Comparison of ENCODE assay signal across 23 mouse cellular contexts in the genomic region with DNA sequence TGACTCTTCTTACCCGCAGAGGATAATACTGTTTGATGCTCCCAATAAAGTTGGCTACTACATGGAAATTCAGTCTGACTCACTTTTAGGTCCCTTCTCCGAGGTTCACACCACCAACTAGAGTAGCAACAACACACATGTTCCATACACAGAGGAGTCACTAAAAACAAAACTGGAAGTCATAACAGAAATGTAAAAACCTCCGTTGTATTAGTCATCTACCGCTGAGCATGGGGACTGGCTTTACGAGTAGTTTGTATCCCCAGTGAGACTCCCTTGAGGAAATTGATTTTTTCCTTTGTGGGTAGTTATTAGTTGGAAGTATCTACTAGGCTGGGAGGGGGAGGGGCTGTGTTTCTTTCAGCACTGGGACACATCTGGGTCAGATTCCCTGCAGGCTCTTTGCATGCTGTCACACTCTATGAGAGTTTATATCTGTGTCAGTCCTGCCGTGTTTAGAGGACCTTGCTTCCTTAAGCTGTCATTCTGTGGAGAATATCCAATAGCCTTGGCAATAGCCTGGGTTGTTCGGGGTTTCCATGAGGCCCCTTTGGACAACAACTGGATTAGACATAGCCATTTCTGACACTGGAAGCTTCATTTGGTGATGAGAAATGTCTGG.
DNase-seq lines count a peak whose midpoint lies in the region; ATAC-seq lines count a peak whose summit lies in the region.
"Had no signal": no experiment of that assay in that cellular context is flagged by ENCODE, and none has a peak within 500 bp of the region (broad histone marks: within the 10 kb centered on the region; RNA-seq: fewer than 3 reads in every experiment).

No protein-coding gene starts in this region.

- no peaks in the 10 kb centered on the region for H3K4me1 ChIP-seq in hindbrain, embryonic 11.5 days (replicated peaks; ENCODE audit: control insufficient read depth, insufficient read depth, low read length)
- H3K4me1 ChIP-seq in hindbrain, embryonic 13.5 days (replicated peaks) = no peaks in the 10 kb centered on the region
- no peaks in the 10 kb centered on the region for H3K4me1 ChIP-seq in midbrain, embryonic 11.5 days (ENCODE audit: control insufficient read depth, insufficient read depth, low read length)
- H3K4me1 ChIP-seq in midbrain, embryonic 13.5 days (replicated peaks) = no peaks in the 10 kb centered on the region
- H3K4me1 ChIP-seq in embryonic facial prominence, embryonic 11.5 days (ENCODE audit: control insufficient read depth, insufficient read depth, low read length) = no peaks in the 10 kb centered on the region
- H3K4me1 ChIP-seq: forebrain, embryonic 13.5 days; kidney, embryonic 15.5 days; limb, embryonic 12.5 days; liver, embryonic 13.5 days; neural tube, embryonic 15.5 days had no signal

- H3K9ac ChIP-seq in hindbrain, embryonic 11.5 days (ENCODE audit: low read depth, low read length) = no peak overlapping the region
- H3K9ac ChIP-seq in hindbrain, embryonic 13.5 days = no peak overlapping the region
- H3K9ac ChIP-seq in midbrain, embryonic 11.5 days (ENCODE audit: low read length) = no peak overlapping the region
- no peak overlapping the region for H3K9ac ChIP-seq in midbrain, embryonic 13.5 days (replicated peaks)
- no peak overlapping the region for H3K9ac ChIP-seq in embryonic facial prominence, embryonic 11.5 days (replicated peaks; ENCODE audit: low read length)
- H3K9ac ChIP-seq: forebrain, embryonic 13.5 days; hindbrain, embryonic 14.5 days; kidney, embryonic 15.5 days; limb, embryonic 12.5 days; liver, embryonic 13.5 days; neural tube, embryonic 15.5 days had no signal

- H3K4me2 ChIP-seq in hindbrain, embryonic 11.5 days (replicated peaks; ENCODE audit: low read depth, low read length) = no peak overlapping the region
- H3K4me2 ChIP-seq in hindbrain, embryonic 13.5 days = no peak overlapping the region
- no peak overlapping the region for H3K4me2 ChIP-seq in midbrain, embryonic 11.5 days
- H3K4me2 ChIP-seq in midbrain, embryonic 13.5 days (replicated peaks) = no peak overlapping the region
- no peak overlapping the region for H3K4me2 ChIP-seq in embryonic facial prominence, embryonic 11.5 days (ENCODE audit: low read depth, low read length)
- H3K4me2 ChIP-seq: forebrain, embryonic 13.5 days; hindbrain, embryonic 14.5 days; kidney, embryonic 15.5 days; limb, embryonic 12.5 days; liver, embryonic 13.5 days; neural tube, embryonic 15.5 days had no signal

- H3K27ac ChIP-seq in hindbrain, embryonic 11.5 days (ENCODE audit: low read depth, low read length) = no peak overlapping the region
- no peak overlapping the region for H3K27ac ChIP-seq in hindbrain, embryonic 13.5 days
- H3K27ac ChIP-seq in midbrain, embryonic 11.5 days (ENCODE audit: low read depth, low read length) = no peak overlapping the region
- H3K27ac ChIP-seq in midbrain, embryonic 13.5 days = no peak overlapping the region
- no peak overlapping the region for H3K27ac ChIP-seq in embryonic facial prominence, embryonic 11.5 days (replicated peaks; ENCODE audit: low read depth, low read length)
- H3K27ac ChIP-seq: forebrain, embryonic 13.5 days; hindbrain, embryonic 14.5 days; kidney, embryonic 15.5 days; left cerebral cortex, adult 2 months; limb, embryonic 12.5 days; liver, embryonic 13.5 days; neural tube, embryonic 15.5 days had no signal

- DNase-seq in hindbrain, embryonic 11.5 days (ENCODE audit: low spot score) = peak; percentile 4
- DNase-seq in midbrain, embryonic 11.5 days (ENCODE audit: low spot score, missing footprints) = peak; percentile 77
- DNase-seq in embryonic facial prominence, embryonic 11.5 days (ENCODE audit: low spot score) = peak; percentile 3
- peak; percentile 62 for DNase-seq in retina, postnatal 1 day
- DNase-seq in left cerebral cortex, postnatal 25 days (ENCODE audit: low spot score in 2 of 2) = no peak
- DNase-seq: adrenal gland, adult 8-10 months; cerebellum, adult 9-10 months; kidney, postnatal 4 days; layer of hippocampus, adult 9-11 months; liver, embryonic 13.5 days; right cerebral cortex, postnatal 4 days; thymus, postnatal 14 days had no signal

- H3K9me3 ChIP-seq in hindbrain, embryonic 11.5 days (ENCODE audit: control insufficient read depth, low read length) = no peaks in the 10 kb centered on the region
- H3K9me3 ChIP-seq in hindbrain, embryonic 13.5 days = no peaks in the 10 kb centered on the region
- no peaks in the 10 kb centered on the region for H3K9me3 ChIP-seq in midbrain, embryonic 11.5 days (ENCODE audit: control insufficient read depth, low read length)
- H3K9me3 ChIP-seq in midbrain, embryonic 13.5 days = no peaks in the 10 kb centered on the region
- H3K9me3 ChIP-seq in embryonic facial prominence, embryonic 11.5 days (replicated peaks; ENCODE audit: control insufficient read depth, low read length) = no peaks in the 10 kb centered on the region
- H3K9me3 ChIP-seq: forebrain, embryonic 13.5 days; kidney, embryonic 15.5 days; limb, embryonic 12.5 days; liver, embryonic 13.5 days; neural tube, embryonic 15.5 days had no signal

- intact Hi-C loops in left cerebral cortex, postnatal 25 days (cut with DNase I) = no loop called here

- no peaks in the 10 kb centered on the region for H3K36me3 ChIP-seq in hindbrain, embryonic 11.5 days (ENCODE audit: control insufficient read depth, insufficient read depth, low read length)
- no peaks in the 10 kb centered on the region for H3K36me3 ChIP-seq in hindbrain, embryonic 13.5 days
- no peaks in the 10 kb centered on the region for H3K36me3 ChIP-seq in midbrain, embryonic 11.5 days (ENCODE audit: control insufficient read depth, insufficient read depth, low read length)
- H3K36me3 ChIP-seq in midbrain, embryonic 13.5 days = no peaks in the 10 kb centered on the region
- no peaks in the 10 kb centered on the region for H3K36me3 ChIP-seq in embryonic facial prominence, embryonic 11.5 days (replicated peaks; ENCODE audit: control insufficient read depth, insufficient read depth, low read depth, low read length)
- H3K36me3 ChIP-seq: kidney, embryonic 15.5 days; limb, embryonic 12.5 days; liver, embryonic 13.5 days; neural tube, embryonic 15.5 days had no signal

- 70% methylated on average over 7 of the region's 7 CpGs for WGBS in hindbrain, embryonic 11.5 days
- WGBS in hindbrain, embryonic 13.5 days = 75% methylated on average over 7 of the region's 7 CpGs
- WGBS in midbrain, embryonic 11.5 days = 75% methylated on average over 7 of the region's 7 CpGs
- WGBS in midbrain, embryonic 13.5 days = 80% methylated on average over 7 of the region's 7 CpGs
- 67% methylated on average over 7 of the region's 7 CpGs for WGBS in embryonic facial prominence, embryonic 11.5 days

- H3K27me3 ChIP-seq in hindbrain, embryonic 11.5 days (ENCODE audit: control insufficient read depth, insufficient read depth, low read length) = no peaks in the 10 kb centered on the region
- H3K27me3 ChIP-seq in hindbrain, embryonic 13.5 days = no peaks in the 10 kb centered on the region
- H3K27me3 ChIP-seq in midbrain, embryonic 11.5 days (ENCODE audit: control insufficient read depth, insufficient read depth, low read length) = no peaks in the 10 kb centered on the region
- H3K27me3 ChIP-seq in midbrain, embryonic 13.5 days = no peaks in the 10 kb centered on the region
- H3K27me3 ChIP-seq in embryonic facial prominence, embryonic 11.5 days (ENCODE audit: control insufficient read depth, insufficient read depth, low read length) = no peaks in the 10 kb centered on the region
- H3K27me3 ChIP-seq: forebrain, embryonic 13.5 days; kidney, embryonic 15.5 days; limb, embryonic 12.5 days; liver, embryonic 13.5 days; neural tube, embryonic 15.5 days had no signal

- no peak for ATAC-seq in hindbrain, embryonic 11.5 days (ENCODE audit: low FRiP score)
- ATAC-seq in hindbrain, embryonic 13.5 days (ENCODE audit: low FRiP score) = no peak
- ATAC-seq in midbrain, embryonic 11.5 days (ENCODE audit: low FRiP score) = no peak
- ATAC-seq in midbrain, embryonic 13.5 days = no peak
- no peak for ATAC-seq in embryonic facial prominence, embryonic 11.5 days (replicated peaks; ENCODE audit: insufficient number of reproducible peaks, low FRiP score, low TSS enrichment, low read depth)
- ATAC-seq: forebrain, embryonic 13.5 days; intestine, postnatal 0 days; midbrain, embryonic 16.5 days had no signal

- H3K4me3 ChIP-seq in hindbrain, embryonic 11.5 days (ENCODE audit: low read depth, low read length) = no peak overlapping the region
- H3K4me3 ChIP-seq in hindbrain, embryonic 13.5 days = no peak overlapping the region
- no peak overlapping the region for H3K4me3 ChIP-seq in midbrain, embryonic 11.5 days (ENCODE audit: low read depth, low read length)
- no peak overlapping the region for H3K4me3 ChIP-seq in midbrain, embryonic 13.5 days (replicated peaks)
- H3K4me3 ChIP-seq in embryonic facial prominence, embryonic 11.5 days (ENCODE audit: low read depth, low read length) = no peak overlapping the region
- H3K4me3 ChIP-seq: erythroblast, embryonic 14.5 days; forebrain, embryonic 13.5 days; kidney, embryonic 15.5 days; left cerebral cortex, adult 2 months; limb, embryonic 12.5 days; liver, embryonic 13.5 days; neural tube, embryonic 15.5 days had no signal

Comparison
In these comparisons a context has a peak if more than half of its experiments do, and no peak if none do; other contexts are left out.
1. DNase-seq: peak in hindbrain, embryonic 11.5 days (single experiment), midbrain, embryonic 11.5 days (single experiment), embryonic facial prominence, embryonic 11.5 days (single experiment) and retina, postnatal 1 day (single experiment); none in left cerebral cortex, postnatal 25 days (0 of 2).